Mouse (Mus musculus) brown adipose tissue, adult 24 weeks (tissue): ENCODE results near the gene Igf2r. TPM values are rescaled to one million over a fixed set of nuclear protein-coding genes. Genes with fewer than 3 reads are reported as not detected.

Source experiments
- H3K27ac ChIP-seq: fragments of 200-500 bp; replicated peaks from 2 replicates; pipeline ENCODE4 v1.5.1; 2012; ENCODE audit warnings: low read depth, mild to moderate bottlenecking, low read length
- H3K4me1 ChIP-seq: fragments of 200-500 bp; 2 replicates; pipeline ENCODE4 v1.6.1; 2012; ENCODE audit warnings: low read length, mixed read lengths; ENCODE audit not compliant: control insufficient read depth, insufficient read depth, insufficient read length
- H3K4me3 ChIP-seq: fragments of 200-500 bp; 2 replicates; pipeline ENCODE4 v1.5.1; 2012; ENCODE audit warnings: low read depth, mild to moderate bottlenecking, low read length, moderate library complexity; ENCODE audit not compliant: insufficient read depth
- polyA plus RNA-seq: library from polyadenylated mRNA; stranded (reverse); fragments of >200 nt; gene quantifications from 2 replicates; pipeline ENCODE4 v1.2.4, GENCODE M21; 2012; ENCODE audit not compliant: missing spikeins, insufficient read depth, insufficient read length

Igf2r gene
- polyA plus RNA-seq, 1 experiment, result 16.3 TPM

DNA sequence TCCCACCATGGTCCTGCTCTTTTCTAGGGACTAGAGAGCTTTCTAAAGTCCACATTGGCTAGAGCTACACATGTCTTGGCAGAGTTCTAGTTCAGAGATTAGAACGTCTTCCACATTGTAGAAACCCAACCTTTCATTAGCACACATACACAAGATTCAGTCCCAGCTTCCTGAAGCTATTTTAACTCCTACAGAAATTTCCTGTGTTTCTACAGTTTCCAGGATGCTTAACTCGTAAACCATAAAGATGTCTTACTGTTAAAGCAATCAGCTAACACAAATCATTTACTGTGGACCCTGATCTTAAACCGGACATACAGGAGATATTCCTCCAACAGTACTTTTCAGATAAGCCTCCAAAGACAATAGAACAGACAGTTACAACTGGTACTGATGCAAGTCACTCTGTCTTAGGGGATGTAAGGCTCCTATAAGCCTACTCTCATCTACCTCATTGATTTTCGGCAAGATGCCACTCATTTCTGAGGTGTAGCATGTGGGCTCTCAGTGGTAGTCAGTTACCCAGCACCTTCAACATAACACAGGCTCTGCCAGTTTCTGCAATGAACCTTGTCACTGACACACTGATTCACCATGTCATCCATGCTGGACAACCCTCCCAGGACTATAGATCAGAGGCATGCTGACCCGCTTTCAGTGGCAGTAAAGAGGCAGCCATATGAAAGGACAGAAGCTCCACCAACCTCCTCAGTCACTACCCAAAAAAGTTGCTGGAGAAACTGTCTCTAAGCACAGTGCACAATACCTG is 48.2 kb downstream of the Igf2r start:
- H3K27ac ChIP-seq, result peak overlapping the region; percentile 64
- H3K4me1 ChIP-seq, result peaks cover 42% of the 10 kb centered on the region
- no peak overlapping the region for H3K4me3 ChIP-seq

GRCm38 (mm10) chr17:12718251-12718650 is 51.2 kb downstream of the Igf2r start:
- H3K27ac ChIP-seq, result no peak overlapping the region
- peaks cover 22% of the 10 kb centered on the region for H3K4me1 ChIP-seq
- H3K4me3 ChIP-seq, result no peak overlapping the region

DNA sequence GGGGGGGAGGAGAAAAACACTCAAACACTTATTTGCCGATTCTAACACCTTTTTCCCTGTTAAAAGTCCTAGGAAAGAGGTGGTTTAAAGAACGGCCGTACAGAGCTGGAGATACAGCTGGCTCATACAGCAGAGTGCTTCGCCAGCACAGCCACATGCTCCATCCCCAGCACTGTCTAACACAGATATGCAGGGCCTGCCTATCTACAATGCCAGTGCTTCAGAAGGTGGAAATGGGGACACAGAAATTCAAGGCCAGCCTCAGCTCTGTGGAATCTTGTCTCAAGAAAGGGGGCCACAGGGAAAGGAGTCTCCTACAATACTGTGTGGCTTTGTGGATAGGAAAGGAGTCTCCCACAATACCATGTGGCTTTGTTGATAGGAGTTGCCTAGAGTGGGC is 52.0 kb downstream of the Igf2r start:
- Histone ChIP-seq H3K4me1 (peaks cover 20% of the 10 kb centered on the region), H3K27ac (no peak overlapping the region), H3K4me3 (no peak overlapping the region)

- no peak overlapping the region for H3K4me3 ChIP-seq
- peaks cover 10% of the 10 kb centered on the region for H3K4me1 ChIP-seq
- no peak overlapping the region for H3K27ac ChIP-seq
Measured at GRCm38 (mm10) chr17:12715032-12715431, 54.4 kb downstream of the Igf2r start.

DNA sequence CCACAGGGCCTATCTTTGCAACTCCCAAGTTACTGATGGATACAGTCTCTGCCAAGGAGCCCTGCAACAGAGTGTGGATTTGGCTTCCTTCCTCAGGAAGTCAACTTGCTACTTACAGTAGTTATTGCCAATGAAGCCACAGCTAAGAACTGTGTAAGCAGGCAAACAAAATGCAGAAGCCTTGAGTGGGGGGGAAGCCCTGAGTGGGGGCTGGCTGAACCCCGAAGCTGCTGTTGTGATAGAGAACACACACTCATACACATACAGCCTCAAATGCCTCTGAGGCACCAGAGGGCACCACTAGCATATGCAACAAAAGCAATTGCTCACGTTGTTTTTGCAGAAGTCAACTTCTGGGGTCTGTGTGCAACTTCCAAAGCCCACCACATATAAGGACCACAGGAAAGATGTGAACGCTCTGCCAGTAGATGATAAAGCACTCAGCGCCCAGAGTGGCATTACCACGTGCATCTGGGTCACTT is 55.3 kb downstream of the Igf2r start:
- peaks cover 5% of the 10 kb centered on the region; the same call in 1 of the 2 replicates for H3K4me1 ChIP-seq
- no peak overlapping the region for H3K4me3 ChIP-seq
- H3K27ac ChIP-seq, result no peak overlapping the region

DNA sequence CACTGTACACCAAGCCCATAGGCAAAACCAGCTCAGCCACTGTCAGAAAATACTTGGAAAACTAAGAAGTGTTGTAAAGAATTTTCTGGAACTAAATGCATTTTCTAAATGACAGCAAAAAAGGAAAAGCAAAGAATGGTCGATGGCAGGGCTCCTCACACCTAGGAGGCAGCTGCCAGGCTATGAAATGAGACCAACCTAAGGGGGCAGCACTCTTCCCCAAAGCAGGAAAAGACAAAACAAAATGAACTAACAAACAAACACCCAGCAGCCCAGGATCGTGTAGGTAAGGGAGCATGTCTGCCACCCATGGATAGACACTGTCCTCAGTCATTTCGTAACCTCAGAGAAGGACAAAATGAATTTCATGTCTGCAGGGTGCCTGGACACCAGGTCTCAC is 56.5 kb downstream of the Igf2r start:
- Histone ChIP-seq H3K4me1 (peaks cover 5% of the 10 kb centered on the region; the same call in 1 of the 2 replicates), H3K27ac (no peak overlapping the region), H3K4me3 (no peak overlapping the region)

DNA sequence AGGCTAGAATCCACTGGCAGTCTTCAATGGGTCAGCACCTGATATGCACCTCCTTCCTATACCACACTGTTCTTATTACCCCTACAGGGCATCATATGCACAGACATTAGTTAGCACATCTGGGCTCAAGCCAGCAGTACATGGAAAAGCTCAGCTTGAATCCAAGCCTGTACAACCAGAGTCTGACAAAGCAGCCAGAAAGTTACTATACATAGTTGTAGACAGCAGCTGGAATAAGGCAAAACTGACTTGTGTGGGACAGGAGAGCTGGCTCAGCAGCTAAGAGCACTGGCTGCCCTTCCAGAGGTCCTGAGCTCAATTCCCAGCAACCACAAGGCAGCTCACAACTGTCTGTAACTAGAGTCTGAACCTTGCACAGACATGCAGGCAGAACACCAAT is 57.3 kb downstream of the Igf2r start:
- no peak overlapping the region for H3K27ac ChIP-seq
- H3K4me1 ChIP-seq, result peaks cover 5% of the 10 kb centered on the region; the same call in 1 of the 2 replicates
- no peak overlapping the region for H3K4me3 ChIP-seq

DNA sequence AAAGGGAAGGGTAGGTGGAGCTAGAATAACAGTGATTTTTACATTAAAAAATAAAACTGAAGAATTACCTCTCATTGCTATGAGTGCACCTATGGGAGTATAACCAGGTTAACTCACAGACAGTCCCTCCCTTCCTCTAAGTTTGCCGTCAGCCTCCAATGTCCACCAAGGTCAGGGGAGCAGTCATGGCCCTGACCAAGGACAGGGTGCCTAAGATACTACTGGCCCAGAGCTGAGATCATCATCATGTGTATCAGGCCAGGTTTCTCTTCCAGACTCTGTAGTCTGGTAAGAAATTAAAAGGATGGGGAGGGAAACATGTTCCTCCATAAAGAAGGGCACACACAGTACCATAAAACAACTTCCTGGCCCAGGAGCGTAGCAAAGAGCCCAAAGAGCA is 58.5 kb downstream of the Igf2r start:
- Histone ChIP-seq H3K4me3 (no peak overlapping the region), H3K27ac (no peak overlapping the region), H3K4me1 (peaks cover 5% of the 10 kb centered on the region; the same call in 1 of the 2 replicates)

DNA sequence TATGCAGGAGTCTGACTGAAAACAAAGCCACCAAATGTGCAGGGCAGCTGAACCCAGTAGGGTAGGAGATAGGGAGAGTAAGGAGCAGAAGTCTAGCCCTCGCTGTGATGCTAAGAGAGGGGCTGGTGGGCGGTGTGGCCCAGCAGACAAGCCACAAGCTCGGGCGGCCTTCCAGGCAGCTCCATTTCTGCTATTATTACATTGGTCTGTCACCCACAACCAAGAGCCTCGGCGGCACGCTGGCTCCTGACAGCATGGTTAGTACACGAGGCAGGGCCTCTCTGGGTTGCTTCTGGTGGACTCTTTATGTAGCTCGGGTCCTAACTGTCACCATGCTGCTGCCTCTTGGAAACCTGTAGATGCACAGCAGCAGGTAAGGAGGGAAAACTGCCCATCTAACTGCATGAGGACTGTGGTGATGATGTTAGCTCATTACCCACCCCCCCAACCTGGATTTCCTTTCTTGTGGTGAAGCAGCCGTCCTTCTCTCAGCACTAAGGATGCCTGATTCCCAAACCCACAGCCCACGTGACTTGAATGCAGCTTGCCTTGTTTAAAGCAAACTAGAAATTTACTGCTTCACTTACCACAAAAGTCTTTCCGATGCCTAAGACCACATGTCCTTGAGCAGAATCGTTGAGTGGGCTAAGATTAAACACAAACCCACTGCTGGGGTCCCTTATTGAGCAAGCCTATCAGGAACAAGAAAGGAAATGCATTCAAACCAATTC is 59.2 kb downstream of the Igf2r start:
- H3K27ac ChIP-seq, result no peak overlapping the region
- H3K4me3 ChIP-seq, result no peak overlapping the region
- peaks cover 5% of the 10 kb centered on the region; the same call in 1 of the 2 replicates for H3K4me1 ChIP-seq

DNA sequence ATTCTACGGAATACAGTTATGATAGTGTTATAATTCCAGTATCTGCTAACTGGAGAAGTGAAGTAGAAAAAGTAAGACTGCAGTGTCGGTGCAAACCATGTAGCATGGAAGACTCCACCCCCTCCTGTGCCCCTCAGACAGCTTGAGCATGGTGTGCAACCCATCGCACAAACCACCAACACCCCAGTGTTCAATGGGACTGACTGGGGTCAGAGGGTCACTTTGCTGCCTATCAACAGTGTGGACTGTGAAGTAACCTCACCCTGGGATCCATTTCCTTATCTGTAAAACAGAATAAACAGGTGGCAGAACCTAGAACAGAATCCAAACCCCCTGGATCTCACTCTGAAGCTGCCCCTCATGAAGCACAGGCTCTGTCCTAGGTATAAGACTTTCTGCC is 61.1 kb downstream of the Igf2r start:
- Histone ChIP-seq H3K4me3 (no peak overlapping the region), H3K4me1 (no peaks in the 10 kb centered on the region), H3K27ac (no peak overlapping the region)

DNA sequence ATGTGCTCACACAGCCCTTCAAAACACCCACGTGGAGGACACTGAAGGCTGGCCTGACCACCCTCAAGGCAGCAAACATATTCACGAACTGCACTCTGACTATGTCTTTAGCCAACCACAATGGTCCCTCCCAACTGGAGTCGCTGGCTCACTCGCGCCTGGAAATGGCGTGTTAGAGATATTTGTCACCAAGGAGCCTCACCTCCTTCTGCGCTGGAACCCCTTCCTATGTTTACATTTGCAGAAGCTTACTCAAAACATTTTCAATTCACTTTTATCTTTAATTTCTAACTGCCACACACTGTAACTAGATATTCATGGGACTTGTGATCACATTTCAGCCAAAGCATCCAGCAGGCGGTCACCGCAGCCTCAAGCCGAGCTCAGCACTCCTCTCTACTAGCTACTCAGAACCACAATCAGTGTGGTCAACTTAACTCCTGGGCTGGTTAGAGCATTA is 62.8 kb downstream of the Igf2r start:
- Histone ChIP-seq H3K4me1 (no peaks in the 10 kb centered on the region), H3K4me3 (no peak overlapping the region), H3K27ac (no peak overlapping the region)

- Histone ChIP-seq H3K4me3 (no peak overlapping the region), H3K27ac (no peak overlapping the region), H3K4me1 (no peaks in the 10 kb centered on the region)
Measured at GRCm38 (mm10) chr17:12702901-12703300, 66.6 kb downstream of the Igf2r start.

DNA sequence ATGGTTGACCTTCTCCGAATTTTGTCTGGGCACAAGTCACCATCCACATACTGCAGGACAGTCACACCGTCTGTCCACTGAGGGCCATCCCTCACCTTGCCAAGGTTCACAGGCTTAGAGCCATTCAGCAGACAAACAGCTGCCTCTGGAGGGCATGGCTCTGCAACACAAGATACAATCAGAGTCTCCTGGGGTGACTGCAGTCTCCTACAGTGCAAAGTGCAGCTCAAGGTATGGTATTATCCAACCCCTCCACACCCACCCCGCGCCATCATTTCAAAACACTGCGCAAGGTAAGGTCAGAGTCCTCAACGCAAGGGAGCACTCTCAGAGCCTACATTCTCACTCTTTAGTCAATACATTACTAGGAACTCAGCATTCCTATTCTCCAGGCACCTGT is 69.1 kb downstream of the Igf2r start:
- H3K4me1 ChIP-seq, result no peaks in the 10 kb centered on the region
- H3K4me3 ChIP-seq, result no peak overlapping the region
- no peak overlapping the region for H3K27ac ChIP-seq

DNA sequence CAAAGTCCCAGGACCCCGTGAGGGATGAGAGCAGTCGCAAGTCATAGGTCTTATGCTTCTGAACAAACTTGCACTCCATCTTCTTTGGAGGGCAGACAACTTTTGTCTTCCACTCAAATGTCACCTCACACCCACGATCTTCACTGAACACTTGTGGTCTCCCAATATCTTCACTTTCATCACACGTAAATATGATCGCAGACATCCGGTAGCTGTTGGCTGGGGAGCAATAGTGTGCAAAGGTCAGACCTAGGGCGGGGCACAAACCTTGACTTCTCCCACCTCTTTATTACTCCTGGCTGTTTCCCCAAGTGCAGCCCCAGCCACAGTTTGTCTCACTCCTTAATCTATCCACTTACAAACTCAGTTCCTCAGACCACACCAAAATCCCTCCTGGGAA is 77.6 kb downstream of the Igf2r start:
- Histone ChIP-seq H3K4me1 (peaks cover 9% of the 10 kb centered on the region; the same call in 1 of the 2 replicates), H3K4me3 (no peak overlapping the region), H3K27ac (no peak overlapping the region)

DNA sequence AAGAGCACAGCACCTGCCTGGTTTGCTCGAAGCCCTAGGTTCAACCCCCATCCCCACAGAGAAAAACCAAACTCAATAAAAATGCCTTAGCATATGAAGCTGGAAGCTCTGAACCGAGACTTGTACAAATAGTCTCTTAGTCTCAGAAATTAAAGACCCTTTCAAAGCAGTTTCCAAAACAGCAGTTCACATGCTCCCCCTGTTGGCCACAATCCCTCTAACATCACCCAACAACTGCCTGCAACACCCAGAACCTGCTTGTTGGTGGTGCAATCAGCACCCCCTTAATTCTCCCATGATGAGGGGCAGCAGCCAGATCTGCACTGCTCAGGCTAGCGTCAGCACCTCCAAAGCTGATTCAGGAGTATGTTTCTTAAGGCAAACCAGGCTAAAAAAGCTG is 79.9 kb downstream of the Igf2r start:
- H3K4me3 ChIP-seq, result no peak overlapping the region
- peaks cover 9% of the 10 kb centered on the region; the same call in 1 of the 2 replicates for H3K4me1 ChIP-seq
- H3K27ac ChIP-seq, result no peak overlapping the region
